Mouse (Mus musculus) adrenal gland, adult 18-20 months (tissue): Measurements from ENCODE around the gene Cyp2f2. TPM values are rescaled to one million over a fixed set of nuclear protein-coding genes. Genes with fewer than 3 reads are reported as not detected.
A peak's percentile ranks its signal among the peaks of the same experiment; 100 is the strongest.

Experiments
- DNase-seq, 2 experiments: peaks; one replicate each; pipeline ENCODE4 v3.0.0; 2021 to 2022; ENCODE audit warnings: low spot score in 2 of 2
- total RNA-seq, 2 experiments: library from RNA; stranded (reverse); gene quantifications; 1 replicate in 1 of 2; 2 replicates in 1 of 2; pipeline ENCODE4 v1.2.3; 2021

Gene Cyp2f2
- total RNA-seq, 2 experiments from 2014 or later = 3.5 to 488 TPM

- no peak for DNase-seq
These were observed 16.8 kb downstream of the Cyp2f2 start for GRCm38 (mm10) chr7:27136410-27136996.

- no peak for DNase-seq
These were observed 33.6 kb downstream of the Cyp2f2 start, which contains the start of gene Cyp2t4 for GRCm38 (mm10) chr7:27153205-27153764. Gene Cyp2t4 (plus strand): TSS chr7:27153714.

GRCm38 (mm10) chr7:27156005-27156404, 36.3 kb downstream of the Cyp2f2 start:
- no peak for DNase-seq

GRCm38 (mm10) chr7:27158171-27158570, 38.5 kb downstream of the Cyp2f2 start:
- no peak for DNase-seq

GRCm38 (mm10) chr7:27159256-27159655, 39.5 kb downstream of the Cyp2f2 start:
- no peak for DNase-seq

GRCm38 (mm10) chr7:27159882-27160281, 40.2 kb downstream of the Cyp2f2 start:
- DNase-seq = peak; percentile 78 to 86

GRCm38 (mm10) chr7:27160921-27161320, 41.2 kb downstream of the Cyp2f2 start:
- DNase-seq = no peak

GRCm38 (mm10) chr7:27161744-27162143, 42.0 kb downstream of the Cyp2f2 start:
- DNase-seq = peak in 1 of 2 experiments; percentile 41

GRCm38 (mm10) chr7:27162780-27163449, 43.2 kb downstream of the Cyp2f2 start:
- DNase-seq = no peak

- DNase-seq = no peak
These were observed 43.7 kb downstream of the Cyp2f2 start for GRCm38 (mm10) chr7:27163450-27163805.

- DNase-seq = peak; percentile 52 to 53
These were observed 44.6 kb downstream of the Cyp2f2 start for GRCm38 (mm10) chr7:27164112-27164947.

- DNase-seq = peak; percentile 70 to 79
These were observed 45.4 kb downstream of the Cyp2f2 start for GRCm38 (mm10) chr7:27165007-27165655.

GRCm38 (mm10) chr7:27165696-27166095, 46.0 kb downstream of the Cyp2f2 start:
- DNase-seq = no peak

- peak; percentile 87 to 90 for DNase-seq
These were observed 46.5 kb downstream of the Cyp2f2 start for GRCm38 (mm10) chr7:27166229-27166613.

GRCm38 (mm10) chr7:27166614-27167474, 47.1 kb downstream of the Cyp2f2 start, which contains the start of gene Egln2:
Gene Egln2 (minus strand): TSS chr7:27166802.
- peak; percentile 94 to 95 for DNase-seq

GRCm38 (mm10) chr7:27167475-27168094, 47.9 kb downstream of the Cyp2f2 start:
- no peak for DNase-seq

- no peak for DNase-seq
These were observed 48.7 kb downstream of the Cyp2f2 start for GRCm38 (mm10) chr7:27168371-27168770.

- no peak for DNase-seq
These were observed 51.3 kb downstream of the Cyp2f2 start for GRCm38 (mm10) chr7:27170981-27171380.

- no peak for DNase-seq
These were observed 54.8 kb downstream of the Cyp2f2 start for GRCm38 (mm10) chr7:27174496-27174895.

GRCm38 (mm10) chr7:27174896-27175295, 55.2 kb downstream of the Cyp2f2 start:
- DNase-seq = no peak
